Mouse (Mus musculus): ENCODE data around the gene Stam.

Gene Stam

GRCm38 (mm10) chr2:14107673-14108072, 33.8 kb downstream of the Stam start:
- DNase-seq (ENCODE audit: extremely low read depth, low read depth, low spot score): no peak

- DNase-seq (ENCODE audit: extremely low read depth, low read depth, low spot score): no peak
Measured at GRCm38 (mm10) chr2:14126387-14126786, 52.5 kb downstream of the Stam start.

GRCm38 (mm10) chr2:14127629-14128028, 53.7 kb downstream of the Stam start:
- DNase-seq (ENCODE audit: extremely low read depth, low read depth, low spot score): no peak

- DNase-seq (ENCODE audit: extremely low read depth, low read depth, low spot score): peak; percentile 66
Measured at GRCm38 (mm10) chr2:14130641-14131339, 56.9 kb downstream of the Stam start.

- no peak for DNase-seq (ENCODE audit: extremely low read depth, low read depth, low spot score)
Measured at GRCm38 (mm10) chr2:14132468-14133326, 58.8 kb downstream of the Stam start.

GRCm38 (mm10) chr2:14136906-14137305, 63.0 kb downstream of the Stam start:
- no peak for DNase-seq (ENCODE audit: extremely low read depth, low read depth, low spot score)

GRCm38 (mm10) chr2:14139590-14139989, 65.7 kb downstream of the Stam start:
- DNase-seq (ENCODE audit: extremely low read depth, low read depth, low spot score): no peak

GRCm38 (mm10) chr2:14140044-14140443, 66.1 kb downstream of the Stam start:
- DNase-seq (ENCODE audit: extremely low read depth, low read depth, low spot score): no peak

- DNase-seq (ENCODE audit: extremely low read depth, low read depth, low spot score): no peak
Measured at GRCm38 (mm10) chr2:14145311-14145710, 71.4 kb downstream of the Stam start.

GRCm38 (mm10) chr2:14146913-14147312, 73.0 kb downstream of the Stam start:
- no peak for DNase-seq (ENCODE audit: extremely low read depth, low read depth, low spot score)

- no peak for DNase-seq (ENCODE audit: extremely low read depth, low read depth, low spot score)
Measured at GRCm38 (mm10) chr2:14150829-14151228, 76.9 kb downstream of the Stam start.

GRCm38 (mm10) chr2:14151854-14152253, 78.0 kb downstream of the Stam start:
- no peak for DNase-seq (ENCODE audit: extremely low read depth, low read depth, low spot score)

- no peak for DNase-seq (ENCODE audit: extremely low read depth, low read depth, low spot score)
Measured at GRCm38 (mm10) chr2:14159047-14159446, 85.1 kb downstream of the Stam start.

- no peak for DNase-seq (ENCODE audit: extremely low read depth, low read depth, low spot score)
Measured at GRCm38 (mm10) chr2:14159756-14160155, 85.9 kb downstream of the Stam start.

GRCm38 (mm10) chr2:14164459-14165030, 90.6 kb downstream of the Stam start:
- no peak for DNase-seq (ENCODE audit: extremely low read depth, low read depth, low spot score)

- no peak for DNase-seq (ENCODE audit: extremely low read depth, low read depth, low spot score)
Measured at GRCm38 (mm10) chr2:14165066-14165465, 91.2 kb downstream of the Stam start.

GRCm38 (mm10) chr2:14165618-14166344, 91.9 kb downstream of the Stam start:
- DNase-seq (ENCODE audit: extremely low read depth, low read depth, low spot score): no peak

GRCm38 (mm10) chr2:14167721-14168120, 93.8 kb downstream of the Stam start:
- DNase-seq (ENCODE audit: extremely low read depth, low read depth, low spot score): no peak

- DNase-seq (ENCODE audit: extremely low read depth, low read depth, low spot score): no peak
Measured at GRCm38 (mm10) chr2:14174334-14174733, 100.4 kb downstream of the Stam start, which contains the start of gene Tmem236. Tmem236 (plus strand) TSS chr2:14174523.

- DNase-seq (ENCODE audit: extremely low read depth, low read depth, low spot score): no peak
Measured at GRCm38 (mm10) chr2:14176460-14177193, 102.7 kb downstream of the Stam start.
